Mouse (Mus musculus) MN1 (cell line): ENCODE data around the gene Ap1ar.

Experiments
- DNase-seq: peaks from one replicate; pipeline ENCODE4 v3.0.0-alpha.2; 2016; ENCODE audit warnings: low spot score

Gene Ap1ar

GRCm38 (mm10) chr3:127837154-127837865, at the start of gene Ap1ar:
Ap1ar (minus strand) TSS chr3:127837523.
- DNase-seq, result peak; percentile 96

GRCm38 (mm10) chr3:127881684-127882083, 44.4 kb upstream of the Ap1ar start:
- no peak for DNase-seq

GRCm38 (mm10) chr3:127879968-127880367, 42.6 kb upstream of the Ap1ar start:
- DNase-seq, result no peak

GRCm38 (mm10) chr3:127875509-127875908, 38.2 kb upstream of the Ap1ar start:
- no peak for DNase-seq

- no peak for DNase-seq
Observed at GRCm38 (mm10) chr3:127875059-127875458, 37.7 kb upstream of the Ap1ar start.

GRCm38 (mm10) chr3:127874254-127874883, 37.0 kb upstream of the Ap1ar start:
- DNase-seq, result no peak

- DNase-seq, result no peak
Observed at GRCm38 (mm10) chr3:127871575-127871974, 34.3 kb upstream of the Ap1ar start.

- DNase-seq, result no peak
Observed at GRCm38 (mm10) chr3:127868880-127869279, 31.6 kb upstream of the Ap1ar start.

- DNase-seq, result no peak
Observed at GRCm38 (mm10) chr3:127868046-127868758, 30.9 kb upstream of the Ap1ar start.

GRCm38 (mm10) chr3:127864242-127864641, 26.9 kb upstream of the Ap1ar start:
- DNase-seq, result no peak

- DNase-seq, result no peak
Observed at GRCm38 (mm10) chr3:127863571-127863970, 26.2 kb upstream of the Ap1ar start.

- DNase-seq, result no peak
Observed at GRCm38 (mm10) chr3:127862479-127862878, 25.2 kb upstream of the Ap1ar start.

- DNase-seq, result no peak
Observed at GRCm38 (mm10) chr3:127861340-127861739, 24.0 kb upstream of the Ap1ar start.

GRCm38 (mm10) chr3:127853431-127854206, 16.3 kb upstream of the Ap1ar start:
- DNase-seq, result peak; percentile 45

GRCm38 (mm10) chr3:127852722-127853121, 15.4 kb upstream of the Ap1ar start:
- DNase-seq, result no peak

- DNase-seq, result no peak
Observed at GRCm38 (mm10) chr3:127850776-127851646, 13.7 kb upstream of the Ap1ar start.

GRCm38 (mm10) chr3:127849922-127850321, 12.6 kb upstream of the Ap1ar start:
- DNase-seq, result no peak

GRCm38 (mm10) chr3:127848088-127848808, 10.9 kb upstream of the Ap1ar start:
- DNase-seq, result peak; percentile 39

- DNase-seq, result no peak
Observed at GRCm38 (mm10) chr3:127843941-127844327, 6.6 kb upstream of the Ap1ar start.

- DNase-seq, result no peak
Observed at GRCm38 (mm10) chr3:127843324-127843940, 6.1 kb upstream of the Ap1ar start.
